Comparison of ENCODE assay signal across 13 mouse cellular contexts in genomic region chr4:40856571-40856970, GRCm38 (mm10).
"Had no signal": no experiment of that assay in that cellular context is flagged by ENCODE, and none has a peak within 500 bp of the region (broad histone marks: within the 10 kb centered on the region; RNA-seq: fewer than 3 reads in every experiment).

No protein-coding gene starts in this region.

- DNase-seq: gastrocnemius, adult 2 months; gastrocnemius, postnatal 10 days; gastrocnemius, postnatal 25 days; heart, adult 18-20 months; heart, postnatal 14 days; heart, postnatal 36 days; kidney, adult 11 months; kidney, adult 2 months; kidney, adult 9 months; kidney, postnatal 25 days; layer of hippocampus, adult 9-11 months; layer of hippocampus, postnatal 36 days; left cerebral cortex, postnatal 4 days had no signal
